Mouse (Mus musculus) small intestine, adult 2 months (tissue): ENCODE data around the gene Pilrb2.
"Not testable (repeated sequence)": the region's sequence is repeated elsewhere in the genome, so short reads cannot be mapped to it uniquely, and the experiment has no call there.

Experiments
- CTCF ChIP-seq: fragments of 200-500 bp; IDR thresholded peaks from 2 replicates; pipeline ENCODE4 v1.5.1; 2012; ENCODE audit warnings: low read depth, mild to moderate bottlenecking, control low read depth, inconsistent platforms, low read length, moderate library complexity, mixed read lengths; ENCODE audit not compliant: insufficient replicate concordance, insufficient read length; ENCODE audit errors: extremely low read depth
- POLR2A ChIP-seq: fragments of 200-500 bp; IDR thresholded peaks from 2 replicates; pipeline ENCODE4 v1.6.1; 2012; ENCODE audit warnings: low read depth, mild to moderate bottlenecking, control low read depth, inconsistent platforms, low read length, moderate library complexity

GRCm38 (mm10) chr5:137837110-137837509 is 34.5 kb downstream of the Pilrb2 start:
- TF ChIP-seq POLR2A, CTCF: not testable (repeated sequence)
